Mouse (Mus musculus) layer of hippocampus, adult 8-10 months (tissue): ENCODE results near the gene Pir. TPM values are rescaled to one million over a fixed set of nuclear protein-coding genes. Genes with fewer than 3 reads are reported as not detected.
A peak's percentile ranks its signal among the peaks of the same experiment; 100 is the strongest.

Experiments
- DNase-seq, 2 experiments: peaks; one replicate each; pipeline ENCODE4 v3.0.0; 2022; ENCODE audit warnings: low spot score in 2 of 2
- total RNA-seq, 4 experiments: library from RNA; stranded (reverse); gene quantifications; 2 replicates each; pipeline ENCODE4 v1.2.4; 2022

The Pir gene
- 10 to 100 TPM in 1 of 4 experiments, 1 to 10 TPM in 3; 5.8 to 10.6 (median 8.0) TPM for total RNA-seq

DNA sequence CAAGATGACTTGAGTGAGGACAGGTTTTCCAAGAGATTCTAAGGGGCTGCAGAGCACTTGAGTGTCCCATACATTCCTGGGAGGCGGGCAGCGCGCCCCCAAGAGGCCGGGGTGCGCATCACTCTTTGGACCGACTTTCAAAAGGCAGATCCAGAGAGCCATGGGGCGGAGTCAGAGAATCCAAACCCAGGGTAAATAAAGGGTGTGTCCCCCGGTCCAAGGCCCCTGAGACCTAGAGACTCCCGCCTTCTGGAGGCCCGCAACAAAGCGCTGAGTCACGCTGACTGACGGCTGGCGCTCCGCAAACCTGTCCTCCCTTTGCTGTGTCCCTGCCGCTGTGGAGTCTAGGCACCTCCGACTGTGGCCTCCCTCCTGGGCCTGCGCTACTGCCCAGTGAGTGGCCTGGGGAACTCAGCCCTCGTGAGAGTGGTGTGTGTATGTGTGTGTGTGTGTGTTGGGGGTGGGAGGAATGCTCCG is at the start of gene Pir:
TSS of gene Pir (plus strand) at position 87 of the 477 bp plus-strand sequence.
- DNase-seq = peak; percentile 7 to 39

DNA sequence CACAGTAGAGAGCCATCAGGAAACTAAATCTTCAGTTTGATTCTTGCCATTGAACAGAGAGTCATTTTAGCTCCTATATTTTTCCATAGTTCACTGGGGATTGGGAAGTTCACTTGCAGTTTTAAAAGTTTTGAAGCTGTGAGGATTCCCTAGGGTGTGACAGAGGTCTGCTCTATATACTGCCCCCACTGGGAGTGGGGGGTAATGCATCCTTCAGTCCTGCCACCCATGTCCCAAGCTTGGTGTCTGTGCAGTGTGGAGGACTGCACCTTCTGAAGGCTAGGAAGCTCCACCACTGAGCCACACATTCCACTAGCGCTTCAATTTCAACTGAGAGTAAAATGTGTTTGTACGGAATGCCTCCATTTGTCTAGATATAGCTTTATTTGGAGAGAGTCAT is 47.2 kb upstream of the Pir start:
- DNase-seq = no peak

DNA sequence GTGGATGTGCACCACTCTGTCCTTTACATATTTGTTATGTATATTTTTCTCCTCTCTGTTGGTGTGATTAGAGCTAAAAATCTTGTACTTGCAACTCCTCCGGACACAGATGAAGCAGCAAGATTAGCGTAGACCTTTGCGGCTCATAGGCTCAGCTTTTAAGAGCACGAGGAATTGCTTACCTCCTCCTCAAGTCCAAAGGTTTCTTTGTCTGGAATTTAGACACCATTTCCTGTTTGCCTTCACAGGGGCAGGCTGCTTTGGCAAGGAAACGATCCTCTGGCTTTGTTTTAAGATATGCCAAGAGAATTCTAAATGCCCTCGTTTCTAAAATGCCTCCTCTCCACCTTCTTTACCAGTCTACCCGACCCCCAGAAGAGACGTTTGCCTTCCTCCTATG is 35.8 kb upstream of the Pir start:
- no peak for DNase-seq

DNA sequence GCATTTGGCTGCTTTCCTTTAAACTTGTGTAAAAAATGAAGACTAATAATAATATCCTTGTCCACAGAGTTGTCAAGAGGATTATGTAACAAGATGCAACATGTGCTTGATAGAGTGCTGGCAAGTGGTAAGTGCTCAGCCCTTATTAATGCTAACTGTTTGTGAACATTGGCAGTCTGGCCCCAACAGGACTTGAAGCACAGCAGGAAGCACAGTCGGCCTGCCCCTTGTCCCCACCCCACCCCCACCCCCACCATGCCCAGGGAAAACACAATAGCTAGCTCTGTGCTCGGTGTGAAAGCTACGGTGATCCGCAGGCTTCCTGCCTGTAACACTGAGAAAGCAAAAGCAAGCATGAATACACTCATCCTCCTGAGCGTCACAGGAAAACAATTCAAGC is 23.5 kb upstream of the Pir start:
- no peak for DNase-seq

DNA sequence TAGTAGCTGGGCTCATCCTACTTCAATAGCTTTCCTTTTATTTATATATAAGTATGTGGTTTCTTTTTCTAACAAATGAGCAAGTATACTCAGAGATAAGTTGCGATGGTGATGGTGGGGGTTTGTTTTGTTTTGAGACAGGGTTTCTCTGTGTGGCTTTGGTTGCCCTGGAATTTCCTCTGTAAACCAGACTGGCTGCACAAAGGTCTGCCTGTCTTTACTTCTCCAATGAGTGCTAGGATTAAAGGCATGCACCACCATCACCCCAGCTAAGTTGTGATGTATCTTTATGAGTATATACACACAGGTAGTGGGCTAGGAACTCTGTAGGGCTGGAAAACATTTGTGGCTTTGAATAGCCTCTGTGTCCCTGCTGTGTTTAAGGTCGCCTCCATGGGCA is 22.4 kb upstream of the Pir start:
- DNase-seq = no peak

DNA sequence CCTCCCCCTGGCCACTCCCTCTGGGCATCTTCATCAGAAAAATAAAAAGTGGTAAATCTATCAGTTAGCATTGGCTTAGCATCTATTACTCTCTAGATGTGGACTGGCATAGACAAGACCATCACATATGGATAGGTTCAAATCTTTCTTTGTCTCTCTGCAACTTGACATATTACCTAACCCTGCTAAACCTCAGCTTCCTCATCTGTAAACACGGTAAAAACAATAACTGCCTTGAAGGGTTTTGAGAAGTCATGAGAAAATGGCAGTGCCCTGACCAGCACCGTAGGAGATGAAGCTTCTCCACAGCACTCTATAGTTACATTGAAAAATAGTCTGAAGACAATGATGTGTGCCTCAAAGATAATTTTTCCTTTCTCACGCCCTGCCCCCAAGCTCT is 12.6 kb upstream of the Pir start:
- no peak for DNase-seq

DNA sequence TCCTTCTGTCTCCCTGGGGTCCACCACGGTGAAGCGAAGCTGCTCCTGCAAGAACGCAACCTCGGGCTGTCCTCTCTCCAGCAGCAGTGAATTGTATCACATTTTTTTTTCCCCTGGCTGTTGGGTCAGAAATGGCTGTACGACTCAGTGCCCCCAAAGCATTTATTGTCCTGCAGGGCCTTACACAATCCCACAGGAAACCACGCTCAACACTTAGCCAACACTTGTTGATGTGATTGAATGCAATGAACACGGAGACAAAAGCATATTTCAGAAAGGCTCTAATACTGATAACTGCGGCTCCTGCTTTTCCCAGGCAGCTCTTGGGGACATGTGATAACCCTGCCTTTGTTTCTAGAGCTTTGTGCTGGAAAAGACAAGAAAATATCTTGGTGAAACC is 11.1 kb upstream of the Pir start, which contains the start of gene Bmx:
TSS of gene Bmx (minus strand) at position 137 of the 400 bp plus-strand sequence.
- no peak for DNase-seq

DNA sequence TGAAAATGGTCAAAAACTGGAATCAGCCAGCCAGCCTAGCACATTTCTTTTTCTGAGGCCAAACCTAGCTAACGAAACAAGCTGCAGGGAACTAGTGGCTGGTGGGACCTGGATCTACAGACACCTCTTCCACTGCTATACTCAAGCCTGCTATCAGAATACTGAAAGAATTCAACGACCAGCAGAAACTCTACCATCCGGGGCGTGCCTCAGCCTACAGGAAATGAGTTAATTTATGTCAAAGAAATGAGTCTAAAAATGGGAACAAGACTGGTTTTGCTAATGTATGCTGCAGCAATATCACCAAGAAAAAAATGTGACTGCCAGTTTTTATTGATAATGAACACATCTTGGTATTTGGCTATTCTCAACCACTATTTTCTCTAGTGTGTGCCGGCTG is 10.5 kb upstream of the Pir start:
- no peak for DNase-seq

DNA sequence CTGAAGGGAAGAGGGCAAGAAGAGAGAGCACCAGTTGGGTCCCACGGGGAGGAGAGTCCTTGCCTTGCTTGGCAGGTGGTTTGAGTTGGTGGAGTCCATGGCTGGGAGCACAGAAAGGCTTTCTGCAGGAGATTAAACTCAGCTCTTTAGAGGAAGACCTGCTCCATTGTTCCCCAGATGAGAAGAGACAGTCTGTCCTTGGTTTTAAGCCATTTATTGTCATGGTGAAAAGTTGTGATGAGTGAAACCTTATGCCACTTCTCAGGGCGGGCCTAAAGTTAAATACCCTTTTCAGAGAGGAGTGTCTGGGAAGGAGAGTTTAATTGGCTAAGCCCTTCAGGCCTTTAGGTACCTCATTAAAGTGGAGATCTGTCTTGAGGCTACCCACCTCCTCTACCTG is 6.9 kb upstream of the Pir start:
- DNase-seq = no peak

DNA sequence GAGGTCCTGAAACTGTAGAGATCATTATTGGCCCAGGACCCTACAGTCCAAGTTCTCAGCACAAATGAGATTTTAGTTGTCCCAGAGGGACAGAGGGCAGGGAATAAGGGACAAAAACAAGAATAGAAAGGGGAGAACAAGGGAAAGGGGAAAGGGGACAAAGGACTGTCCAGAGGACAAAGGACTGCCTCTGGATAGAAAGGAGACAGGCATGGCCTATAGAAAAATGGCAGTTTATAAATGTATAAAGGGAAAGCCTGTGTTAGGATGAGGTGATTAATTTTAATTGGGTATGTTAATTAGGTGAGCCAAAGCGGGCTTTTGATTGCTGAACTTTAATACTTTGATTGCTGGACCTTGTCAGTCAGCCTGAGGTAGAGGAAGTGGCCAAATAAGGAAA is 4.3 kb upstream of the Pir start:
- DNase-seq = no peak

DNA sequence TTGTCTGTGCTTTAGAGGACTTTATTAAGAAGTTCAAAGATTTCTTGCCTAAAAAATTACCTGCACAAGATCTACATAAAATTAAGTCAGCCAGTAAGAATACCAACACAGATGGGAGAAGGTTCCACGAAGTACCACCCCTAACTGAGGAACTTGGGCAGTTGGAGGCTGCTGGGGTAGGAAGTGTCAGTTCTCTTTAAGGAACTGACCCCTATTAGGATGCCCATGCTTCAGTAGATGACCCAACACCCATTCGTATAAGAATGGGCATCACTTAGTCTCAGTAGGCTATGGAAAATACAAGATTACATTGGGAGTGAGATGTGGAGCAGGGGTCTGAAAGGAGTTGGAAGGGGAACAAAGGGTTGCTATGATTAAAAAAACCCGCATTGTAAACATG is 1.4 kb downstream of the Pir start:
- no peak for DNase-seq

DNA sequence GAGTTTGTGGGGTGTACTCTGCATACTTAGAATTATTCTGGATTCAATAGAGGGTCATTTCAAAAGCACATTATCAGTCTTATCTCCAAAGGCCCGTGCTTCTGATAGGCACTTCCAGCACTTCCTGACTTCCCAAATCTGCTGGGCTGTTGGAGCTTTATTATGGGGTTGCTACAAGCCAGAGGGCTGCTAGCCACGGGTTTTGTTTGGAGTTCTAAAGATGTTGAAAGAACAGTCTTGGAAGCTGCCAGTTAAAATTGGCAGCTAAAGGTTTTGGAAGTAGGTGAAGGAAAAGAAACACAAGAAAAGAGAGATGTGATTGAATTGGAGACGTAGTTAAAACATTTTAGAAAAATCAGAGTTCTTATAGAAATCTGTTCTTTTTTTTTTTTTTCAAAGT is 6.4 kb downstream of the Pir start:
- no peak for DNase-seq

DNA sequence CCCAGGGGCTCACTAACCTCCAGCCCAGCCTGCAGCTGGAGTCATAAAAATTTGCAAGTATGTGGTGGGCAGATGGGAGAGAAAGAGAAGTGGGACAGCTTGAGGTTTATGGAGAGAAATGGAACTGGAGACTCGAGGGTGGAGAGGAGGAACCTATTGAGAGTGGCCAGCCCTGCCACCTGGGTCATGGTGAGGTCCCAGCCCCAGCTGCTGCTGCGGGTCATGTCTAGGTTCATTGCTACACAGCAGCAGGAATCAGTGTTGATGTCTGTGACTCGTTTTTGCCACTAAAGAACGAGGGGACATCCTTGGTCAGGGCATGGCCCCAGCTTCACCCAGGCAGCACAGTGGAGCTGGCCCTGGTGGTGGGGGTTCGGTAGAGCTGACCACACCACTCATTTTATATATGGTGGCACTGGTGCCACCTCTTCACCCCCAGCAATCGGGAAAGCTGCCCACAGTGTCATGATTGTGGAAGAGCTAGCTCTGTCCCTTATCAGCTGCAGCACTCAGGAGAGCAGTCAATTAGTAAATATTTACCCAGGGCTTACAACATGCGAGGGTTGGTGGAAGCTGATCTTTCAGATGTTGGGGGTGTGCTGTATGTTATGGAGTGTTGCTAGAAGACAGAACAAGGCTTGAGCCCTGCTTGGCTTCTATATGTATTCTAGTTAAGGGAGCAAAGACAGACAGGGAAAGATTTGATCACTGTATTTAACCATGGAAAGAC is 11.9 kb downstream of the Pir start:
- DNase-seq = no peak

DNA sequence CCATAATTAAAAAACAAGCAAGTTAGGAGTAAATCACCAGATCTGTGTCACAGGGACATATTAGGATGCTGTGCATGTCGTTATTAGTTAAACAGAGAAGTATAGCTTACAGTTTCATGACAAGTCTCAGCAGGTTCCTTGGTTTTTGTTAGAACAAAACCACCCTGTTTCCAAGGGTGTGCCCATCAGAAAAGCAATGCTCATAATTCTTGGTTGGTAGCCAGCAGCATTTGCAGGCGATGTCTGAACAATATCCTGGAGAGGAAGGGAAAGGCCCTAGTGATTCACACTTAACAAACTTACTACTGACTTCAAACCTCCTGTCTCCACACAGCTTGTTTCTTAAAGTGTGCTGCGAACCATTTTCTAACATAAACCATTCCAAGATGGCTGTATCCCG is 14.6 kb downstream of the Pir start:
- no peak for DNase-seq

DNA sequence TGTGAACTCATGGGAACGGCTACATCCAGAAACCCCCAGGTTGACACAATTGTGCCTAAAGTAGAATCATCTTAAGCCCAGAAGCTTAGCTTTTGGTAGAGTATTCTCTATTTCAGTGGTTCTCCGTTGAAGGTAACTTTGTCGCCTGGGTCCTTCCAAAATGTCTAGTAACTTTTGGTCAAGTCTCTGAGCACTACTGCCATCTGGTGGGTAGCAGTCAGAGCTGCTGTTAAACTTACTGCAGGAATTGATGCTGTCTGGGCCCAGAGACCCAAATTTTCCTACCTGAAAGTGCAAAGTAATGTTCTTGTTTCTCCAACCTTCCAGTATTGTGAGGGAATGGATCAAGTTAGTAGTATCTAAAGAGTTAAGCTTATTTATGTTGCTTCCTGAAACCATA is 17.9 kb downstream of the Pir start:
- peak in 1 of 2 experiments; percentile 7 for DNase-seq

DNA sequence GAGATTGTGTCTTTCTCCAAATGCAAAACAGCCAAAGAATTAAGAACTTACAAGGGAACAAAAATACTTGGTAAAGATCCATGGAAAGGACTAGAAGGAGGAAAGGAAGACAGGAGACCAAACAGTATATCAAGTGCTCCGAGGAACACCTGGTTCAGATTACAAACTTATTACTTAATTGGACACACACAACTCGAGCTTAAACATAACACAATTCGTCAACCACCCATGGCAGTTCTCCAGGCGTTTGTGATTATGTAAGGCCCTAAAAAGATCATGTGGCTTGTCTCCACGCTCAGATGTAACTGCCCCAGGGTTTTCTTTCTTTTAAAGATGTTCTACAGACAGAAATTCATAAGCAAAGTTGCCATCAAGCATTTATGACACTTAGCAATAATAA is 22.0 kb downstream of the Pir start:
- no peak for DNase-seq

DNA sequence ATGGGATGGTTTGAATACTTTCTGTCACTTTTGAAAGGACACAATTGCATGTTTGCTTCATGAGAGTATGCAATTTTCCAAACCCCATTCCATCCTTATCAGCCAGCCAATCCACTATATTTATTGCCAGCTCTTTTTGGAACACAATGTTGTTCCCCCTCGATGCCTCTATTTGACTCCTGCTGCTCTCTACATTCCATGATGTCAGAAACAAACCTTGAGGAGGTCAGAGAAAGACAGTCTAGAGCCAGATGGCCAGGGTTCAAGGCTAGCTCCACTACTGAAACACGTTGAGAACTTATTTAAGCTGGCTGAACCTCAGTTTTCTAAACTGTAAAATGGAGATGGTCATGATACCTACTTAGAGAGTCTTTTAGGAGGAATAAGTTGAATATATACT is 37.1 kb downstream of the Pir start:
- DNase-seq = no peak

DNA sequence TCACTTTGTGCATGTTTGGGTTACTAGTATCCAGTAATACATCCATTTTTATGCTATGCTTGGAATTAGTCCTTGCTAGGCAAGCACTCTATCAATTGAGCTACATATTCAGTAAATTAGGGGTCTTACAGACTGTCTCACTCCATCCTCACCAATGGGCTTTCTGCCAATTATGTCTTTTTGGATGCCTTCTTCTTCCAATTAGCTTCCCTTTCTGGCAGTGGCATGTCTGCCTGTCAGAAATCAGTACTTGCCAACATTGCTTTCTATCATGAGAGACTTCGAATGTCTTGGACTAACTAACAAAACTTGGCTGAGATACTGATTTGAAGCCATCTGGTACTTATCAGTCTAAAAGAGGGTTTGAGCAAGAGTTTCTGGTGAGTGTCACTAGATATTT is 44.7 kb downstream of the Pir start:
- DNase-seq = no peak

DNA sequence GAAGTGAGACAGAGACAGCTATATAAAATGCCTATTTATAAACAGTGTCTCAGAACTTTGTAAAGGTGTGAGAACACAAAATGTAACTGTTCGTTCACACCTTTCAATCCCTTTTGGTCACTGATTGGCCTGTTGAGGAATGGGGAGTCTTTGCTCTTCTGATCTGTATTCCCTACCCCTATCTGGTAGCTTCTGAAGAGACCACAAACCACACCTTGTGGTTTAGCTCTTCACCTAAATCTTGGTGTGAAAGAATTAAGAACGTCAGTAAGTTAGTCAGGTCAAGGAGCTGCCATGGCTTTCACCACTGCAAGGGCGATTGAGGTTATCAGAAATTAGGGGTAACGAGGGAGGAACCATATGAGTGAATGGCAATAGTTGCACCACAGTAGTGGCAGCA is 49.4 kb downstream of the Pir start:
- DNase-seq = no peak

DNA sequence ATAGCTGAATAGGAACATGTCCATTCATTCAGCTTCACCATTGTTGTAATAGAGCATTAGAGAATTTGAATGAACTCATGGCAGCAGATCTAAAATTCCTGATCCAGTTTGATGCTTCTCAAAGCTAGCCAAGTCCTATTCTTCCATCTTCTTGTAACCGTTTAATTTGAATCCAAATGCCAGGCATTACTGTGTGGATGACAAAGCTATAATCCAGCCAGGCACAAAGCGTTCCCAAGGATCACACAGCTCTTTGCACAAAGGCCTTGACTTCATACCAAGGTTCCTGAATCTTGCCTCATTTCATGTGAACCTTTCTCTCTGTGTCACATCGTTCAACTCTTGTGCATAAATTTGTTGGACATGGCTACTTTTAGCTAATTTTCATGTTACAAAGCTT is 50.9 kb downstream of the Pir start:
- DNase-seq = no peak

DNA sequence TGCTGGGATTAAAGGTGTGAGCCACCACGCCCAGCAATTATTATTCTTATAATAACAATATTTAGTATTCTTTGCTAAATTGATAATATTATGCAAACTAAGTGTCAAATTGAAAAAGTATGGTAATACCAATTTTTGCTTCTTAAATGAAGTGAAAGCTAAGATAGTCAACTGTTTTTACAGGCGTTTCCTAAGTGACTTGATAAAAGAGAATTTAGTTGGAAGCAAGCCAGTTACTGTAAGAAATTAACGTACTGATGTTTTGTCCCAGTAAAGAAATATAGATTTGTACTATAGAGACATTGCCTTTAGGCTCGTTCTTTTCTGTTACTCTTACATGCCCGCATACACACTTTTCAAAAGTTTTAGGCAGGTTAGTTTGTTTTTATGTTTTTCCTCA is 53.3 kb downstream of the Pir start:
- no peak for DNase-seq

DNA sequence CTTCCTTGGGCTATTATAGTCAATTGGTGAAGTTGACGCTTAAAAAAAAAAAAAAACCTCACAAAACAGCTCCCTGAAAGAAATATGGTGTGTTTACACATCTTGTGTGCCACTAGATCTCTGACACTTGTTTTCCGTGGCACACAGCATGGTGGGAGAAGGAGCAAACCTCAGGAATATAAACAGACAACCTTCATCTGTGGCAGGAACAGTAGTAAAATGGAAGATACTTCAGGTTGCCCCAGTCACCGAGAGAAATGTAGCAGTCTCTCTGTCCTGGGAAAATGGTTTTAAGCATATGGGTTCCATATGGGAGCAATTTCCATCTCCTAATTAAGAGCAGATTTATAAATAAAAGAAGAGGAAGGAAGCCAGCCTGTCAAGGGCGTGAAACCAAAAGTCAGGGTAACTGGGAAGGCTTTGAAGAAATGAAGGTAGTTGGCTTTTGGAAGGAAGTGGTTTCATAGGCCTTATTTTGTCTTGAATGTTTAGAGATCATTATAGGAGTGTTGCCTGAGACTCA is 54.3 kb downstream of the Pir start:
- no peak for DNase-seq

DNA sequence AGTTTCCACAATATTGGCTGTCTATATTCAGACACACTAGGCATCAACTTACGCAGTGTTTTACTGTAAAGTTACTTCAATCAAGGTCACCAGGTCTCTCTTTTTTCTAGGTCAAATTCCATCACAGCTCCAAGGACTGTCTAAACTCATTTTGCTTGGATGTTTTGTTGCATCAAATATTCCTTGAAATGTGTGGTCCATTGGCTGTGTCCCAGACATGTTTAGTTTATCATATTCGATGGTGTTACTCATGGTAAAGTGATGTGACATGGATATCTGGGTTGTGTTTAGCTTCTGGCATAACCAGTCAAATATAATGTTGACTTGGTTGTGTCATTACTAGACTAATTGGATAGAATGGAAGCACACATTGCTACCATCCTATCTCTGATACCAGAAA is 61.2 kb downstream of the Pir start:
- no peak for DNase-seq
